Mouse (Mus musculus) lung, postnatal 10 days (tissue): Measurements from ENCODE around the gene Anks1.
A peak's percentile ranks its signal among the peaks of the same experiment; 100 is the strongest.

Experiments used
- DNase-seq: peaks from one replicate; pipeline ENCODE4 v3.0.0; 2021

Gene Anks1

DNA sequence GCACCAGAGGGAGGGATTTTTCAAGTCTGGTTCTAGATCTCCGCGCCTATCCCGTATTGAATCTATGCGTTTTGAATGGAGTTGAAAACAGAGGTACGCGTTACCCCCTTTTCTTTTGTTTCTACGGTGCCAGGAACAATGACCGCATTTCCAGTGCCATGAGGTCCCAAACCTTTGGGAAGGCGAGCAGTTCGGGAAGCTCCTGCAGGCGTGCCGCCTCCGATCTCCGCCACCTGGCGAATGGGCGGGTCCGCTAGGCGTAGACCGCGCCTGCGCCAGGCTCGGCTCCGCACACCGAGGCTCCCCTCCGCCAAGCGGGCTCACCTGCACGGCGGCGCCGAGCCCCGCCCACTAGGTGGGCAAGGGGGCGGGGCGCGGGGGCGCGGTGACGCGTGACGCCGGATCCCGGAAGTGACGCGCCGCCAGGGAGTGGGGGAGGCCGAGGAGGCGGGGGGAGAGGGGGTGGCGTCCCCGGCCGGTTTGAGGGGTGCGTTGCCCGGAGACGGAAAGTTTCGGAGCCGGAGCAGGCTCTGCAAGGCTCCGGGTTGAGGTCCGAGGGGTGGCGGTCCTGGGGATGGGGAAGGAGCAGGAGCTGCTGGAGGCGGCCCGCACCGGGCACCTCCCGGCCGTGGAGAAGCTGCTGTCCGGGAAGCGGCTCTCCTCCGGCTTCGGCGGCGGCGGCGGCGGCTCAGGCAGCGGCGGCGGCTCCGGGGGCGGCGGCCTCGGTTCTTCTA lies at the start of gene Anks1:
TSS of gene Anks1 (plus strand) at position 419 of the 734 bp plus-strand sequence.
- peak; percentile 89 for DNase-seq

DNA sequence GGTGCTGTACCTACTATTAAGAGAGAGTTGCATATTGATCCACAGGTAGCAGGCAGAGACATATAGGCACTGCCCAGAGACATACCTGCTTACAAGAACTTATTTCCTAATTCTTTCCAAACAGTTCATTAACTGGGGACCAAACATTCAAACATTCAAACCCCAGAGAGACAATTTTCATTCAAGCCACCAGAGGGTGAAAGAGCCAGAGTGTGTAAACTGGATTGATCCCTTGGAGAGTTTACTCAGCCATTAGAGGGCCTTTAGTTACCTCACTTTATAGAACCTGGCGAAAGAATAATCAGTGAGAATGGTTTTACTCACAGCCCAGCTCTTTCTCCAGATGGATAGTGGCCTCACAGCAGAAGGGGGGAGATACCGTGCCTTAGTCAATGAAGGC lies 43.6 kb upstream of the Anks1 start:
- DNase-seq = no peak

DNA sequence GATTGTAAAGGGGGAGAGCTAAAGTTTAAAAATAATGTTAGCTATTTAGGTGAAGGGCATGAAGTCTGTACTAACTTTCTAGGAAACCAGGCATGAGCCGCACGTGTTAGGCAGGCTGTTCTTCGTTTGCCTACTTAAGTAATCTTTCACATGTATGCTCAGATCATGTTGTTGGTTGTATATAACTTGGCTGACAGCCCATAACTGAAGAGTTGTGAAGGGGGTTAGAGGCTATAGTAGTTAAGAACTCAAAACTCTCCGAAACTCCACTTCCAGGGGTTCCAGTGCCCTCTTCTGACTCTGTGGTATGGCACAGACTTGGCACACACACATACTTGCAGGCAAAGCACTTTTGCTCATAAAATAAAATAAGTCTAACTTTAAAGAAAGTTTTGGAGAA lies 42.4 kb upstream of the Anks1 start:
- no peak for DNase-seq

DNA sequence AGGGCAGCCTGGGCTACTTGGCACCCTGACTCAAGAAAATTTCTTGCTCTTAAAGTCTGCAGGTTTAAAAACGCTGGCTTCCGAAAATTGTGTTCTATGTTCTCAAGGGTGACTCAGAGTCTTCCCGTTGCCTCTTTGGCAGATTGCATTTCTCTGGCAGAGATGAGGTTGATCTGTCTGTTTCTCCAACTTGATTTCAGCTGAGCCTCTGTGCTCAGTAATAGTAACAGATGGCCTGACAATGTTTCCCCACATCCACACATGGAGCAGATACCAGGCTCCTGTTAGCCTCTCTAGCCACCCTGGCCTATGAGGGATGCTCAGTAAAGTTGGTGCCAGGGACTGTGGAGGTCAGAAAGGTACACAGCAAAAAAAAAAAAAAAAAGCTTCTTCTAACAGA lies 37.3 kb upstream of the Anks1 start:
- DNase-seq = no peak

DNA sequence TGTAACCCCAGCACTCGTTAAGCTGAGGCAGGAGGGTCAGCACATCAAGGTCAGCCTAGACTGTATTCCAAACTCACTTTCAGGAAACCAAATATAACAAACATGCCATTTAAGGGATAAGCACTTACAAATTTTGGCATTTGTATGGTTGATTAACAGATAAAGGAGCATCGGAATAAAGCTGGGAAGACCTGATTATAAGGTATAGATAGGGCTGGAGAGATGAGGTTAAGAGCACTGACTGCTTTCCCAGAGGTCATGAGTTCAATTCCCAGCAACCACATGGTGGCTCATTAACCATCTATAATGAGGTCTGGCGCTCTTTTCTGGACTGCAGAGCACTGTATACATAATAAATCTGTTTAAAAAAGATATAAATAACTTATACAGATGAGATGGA lies 35.5 kb upstream of the Anks1 start:
- DNase-seq = no peak

DNA sequence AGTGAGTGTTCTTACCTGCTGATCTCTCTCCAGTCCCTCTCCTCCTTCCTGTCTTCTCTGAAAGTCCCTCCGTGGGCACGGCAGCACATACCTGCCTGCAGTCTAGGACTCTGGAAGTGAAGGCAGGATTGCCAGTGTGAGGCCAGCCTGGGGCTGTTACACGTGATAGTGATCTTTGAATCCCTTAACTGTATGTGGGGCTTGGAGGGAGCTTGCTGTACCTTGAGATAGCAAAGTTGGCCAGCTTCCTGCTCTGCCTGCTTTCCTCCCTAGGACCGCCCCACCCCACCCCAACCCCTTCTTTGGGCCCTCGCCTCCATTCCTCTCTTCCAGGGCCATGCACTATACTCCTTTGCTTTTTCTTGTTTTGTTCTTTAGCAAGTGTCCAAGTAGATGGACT lies 34.6 kb upstream of the Anks1 start:
- no peak for DNase-seq

DNA sequence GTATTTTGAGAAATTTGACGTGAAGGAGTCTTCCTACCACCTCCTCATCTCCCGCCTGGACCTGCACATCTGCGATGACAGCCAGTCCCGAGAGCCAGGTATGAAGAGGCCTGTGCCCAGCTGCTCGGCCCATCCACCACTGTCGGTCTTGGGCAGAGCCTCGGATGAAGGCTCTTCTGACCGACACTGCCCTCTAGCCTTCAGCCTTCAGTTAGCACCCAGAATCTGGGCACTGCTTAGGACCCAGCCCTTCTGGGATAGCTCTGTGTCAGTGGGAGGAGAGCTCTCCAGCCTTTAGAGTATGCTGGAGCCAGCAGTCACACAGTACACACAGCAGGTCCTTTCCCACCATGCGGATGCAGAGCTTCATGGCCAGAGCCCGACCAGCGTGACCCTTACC lies 27.6 kb upstream of the Anks1 start:
- DNase-seq = peak; percentile 54

DNA sequence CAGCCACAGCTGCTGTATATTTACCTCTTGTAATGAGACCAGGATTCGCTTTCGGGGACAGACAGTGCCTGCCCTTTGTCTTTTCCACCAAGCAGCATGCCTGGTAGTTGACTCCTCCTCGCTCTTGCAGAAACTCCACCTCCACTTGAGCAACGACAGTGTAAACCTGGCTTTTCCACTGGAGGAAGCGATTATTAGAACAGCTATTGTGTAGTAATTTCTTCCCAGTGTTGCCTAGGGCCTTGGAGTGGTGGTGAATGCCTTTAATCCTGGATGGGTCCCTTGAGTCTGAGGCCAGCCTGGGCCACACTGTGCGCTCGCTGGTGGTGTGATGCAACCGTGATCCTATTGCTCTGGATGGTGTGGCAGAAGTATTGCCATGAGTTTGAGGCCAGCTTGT lies 26.0 kb upstream of the Anks1 start:
- peak; percentile 21 for DNase-seq

DNA sequence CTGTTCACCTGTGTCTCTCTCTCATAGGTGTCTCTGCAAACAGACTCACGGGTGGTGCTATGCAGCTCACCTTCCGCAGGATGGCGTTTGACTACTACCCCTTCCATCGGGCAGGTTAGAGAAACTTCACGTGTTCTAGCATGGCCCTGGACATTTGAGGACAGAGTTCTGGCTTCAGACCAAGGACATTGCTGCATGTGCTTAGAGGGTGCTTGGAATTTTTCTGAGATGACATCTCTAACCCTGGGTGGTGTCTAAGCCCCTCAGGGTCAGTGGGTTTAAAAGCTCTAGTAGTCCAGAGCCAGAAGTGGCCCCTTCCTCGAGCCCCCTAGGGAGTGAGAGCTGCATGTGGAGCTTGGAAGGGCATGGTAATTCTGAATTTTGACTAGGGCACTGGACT lies 25.1 kb upstream of the Anks1 start:
- DNase-seq = no peak

DNA sequence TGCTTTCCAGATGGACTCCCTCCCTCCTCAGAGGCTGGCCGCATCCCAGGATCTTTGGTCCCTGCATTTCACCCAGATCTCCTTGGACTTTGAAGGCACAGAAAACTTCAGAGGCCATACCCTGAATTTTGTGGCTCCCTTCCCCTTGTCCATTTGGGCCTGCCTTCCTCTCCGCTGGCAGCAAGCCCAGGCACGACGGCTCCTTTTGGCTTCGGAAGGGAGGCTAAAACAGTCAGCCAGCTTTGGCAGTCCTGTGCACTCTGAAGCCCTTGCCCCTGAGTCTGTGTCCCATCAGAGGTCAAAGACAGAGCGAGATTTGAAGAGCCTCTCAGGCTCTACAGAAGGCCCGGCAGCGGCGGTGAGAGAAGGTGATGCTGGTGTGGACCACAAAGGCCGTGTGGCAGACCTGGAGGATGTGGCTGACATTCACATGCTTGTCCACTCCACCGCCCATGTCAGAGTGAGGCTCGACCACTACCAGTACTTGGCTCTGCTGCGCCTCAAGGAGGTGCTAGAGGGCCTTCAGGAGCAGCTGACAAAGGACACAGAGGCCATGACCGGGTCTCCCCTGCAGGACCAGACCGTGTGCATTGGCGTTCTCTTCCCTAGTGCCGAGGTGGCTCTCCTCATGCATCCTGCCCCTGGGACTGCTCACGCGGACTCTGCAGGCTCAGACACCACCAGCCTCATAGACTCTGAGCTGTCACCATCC lies 22.5 kb upstream of the Anks1 start:
- DNase-seq = peak; percentile 55

DNA sequence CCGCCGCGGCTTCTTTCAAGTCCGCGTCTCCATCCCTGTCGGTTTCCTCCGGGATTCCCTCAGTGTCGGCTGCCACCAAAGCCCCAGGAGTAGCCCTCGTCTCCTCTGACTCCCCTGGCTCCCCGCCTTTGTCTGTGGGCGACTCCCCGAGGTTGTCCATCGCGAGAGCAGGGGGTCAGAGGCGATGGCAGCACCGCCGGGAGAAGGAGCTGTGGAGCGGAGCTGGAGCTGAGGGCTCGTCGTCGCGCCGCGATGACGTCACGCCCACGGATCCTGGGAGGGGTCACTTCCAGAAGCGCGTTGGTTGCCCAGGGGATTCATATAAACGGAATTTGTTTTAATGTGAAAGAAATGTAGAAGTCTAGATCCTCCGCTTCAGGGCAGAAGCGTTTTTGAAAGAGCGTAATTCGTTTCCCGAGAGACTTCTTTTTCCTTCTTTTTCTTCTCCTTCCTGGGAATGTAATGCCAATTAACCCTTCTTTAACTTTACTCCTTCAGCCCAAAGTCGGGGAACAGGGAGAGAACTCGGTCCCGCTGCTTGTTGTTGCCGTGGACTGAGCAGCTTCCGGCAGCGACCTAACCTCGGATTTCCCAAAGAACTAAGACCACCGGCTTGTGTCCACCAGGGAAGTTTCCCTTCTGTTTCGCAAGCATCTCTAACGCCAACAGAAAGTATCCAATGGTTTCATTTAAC lies 1.4 kb upstream of the Anks1 start:
- peak; percentile 96 for DNase-seq

DNA sequence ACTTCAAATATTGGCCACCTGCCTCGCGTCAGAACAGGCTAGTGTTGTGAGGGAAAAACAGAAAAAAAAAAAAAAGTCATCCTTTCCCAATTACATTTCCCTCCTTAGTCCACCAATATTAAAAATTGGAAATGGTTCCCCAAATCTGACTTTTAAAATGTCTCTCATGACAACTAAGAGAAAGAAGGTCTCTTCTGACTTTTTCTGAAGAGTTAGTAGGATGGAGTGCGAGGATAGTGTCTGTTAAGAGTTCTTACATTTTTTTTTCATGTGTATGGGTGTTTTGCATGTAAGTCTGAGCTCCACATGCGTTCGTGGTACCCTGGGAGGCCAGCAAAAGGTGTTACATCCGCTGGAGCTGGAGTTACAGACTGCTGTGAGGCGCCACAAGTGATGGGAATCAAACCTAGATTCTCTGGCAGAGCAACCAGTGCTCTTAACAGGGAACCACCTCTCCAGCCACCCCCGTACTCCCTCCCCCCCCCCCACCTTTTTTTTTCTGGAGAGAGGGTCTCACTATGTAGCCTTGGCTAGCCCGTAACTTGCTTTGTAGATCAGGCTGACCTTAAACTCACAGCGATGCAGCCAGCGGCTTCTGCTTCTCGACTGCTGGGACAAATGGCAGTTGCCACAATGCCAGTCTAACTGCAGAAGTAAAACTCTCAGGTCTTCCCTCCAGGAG lies 759 bp upstream of the Anks1 start:
- DNase-seq = peak; percentile 21

DNA sequence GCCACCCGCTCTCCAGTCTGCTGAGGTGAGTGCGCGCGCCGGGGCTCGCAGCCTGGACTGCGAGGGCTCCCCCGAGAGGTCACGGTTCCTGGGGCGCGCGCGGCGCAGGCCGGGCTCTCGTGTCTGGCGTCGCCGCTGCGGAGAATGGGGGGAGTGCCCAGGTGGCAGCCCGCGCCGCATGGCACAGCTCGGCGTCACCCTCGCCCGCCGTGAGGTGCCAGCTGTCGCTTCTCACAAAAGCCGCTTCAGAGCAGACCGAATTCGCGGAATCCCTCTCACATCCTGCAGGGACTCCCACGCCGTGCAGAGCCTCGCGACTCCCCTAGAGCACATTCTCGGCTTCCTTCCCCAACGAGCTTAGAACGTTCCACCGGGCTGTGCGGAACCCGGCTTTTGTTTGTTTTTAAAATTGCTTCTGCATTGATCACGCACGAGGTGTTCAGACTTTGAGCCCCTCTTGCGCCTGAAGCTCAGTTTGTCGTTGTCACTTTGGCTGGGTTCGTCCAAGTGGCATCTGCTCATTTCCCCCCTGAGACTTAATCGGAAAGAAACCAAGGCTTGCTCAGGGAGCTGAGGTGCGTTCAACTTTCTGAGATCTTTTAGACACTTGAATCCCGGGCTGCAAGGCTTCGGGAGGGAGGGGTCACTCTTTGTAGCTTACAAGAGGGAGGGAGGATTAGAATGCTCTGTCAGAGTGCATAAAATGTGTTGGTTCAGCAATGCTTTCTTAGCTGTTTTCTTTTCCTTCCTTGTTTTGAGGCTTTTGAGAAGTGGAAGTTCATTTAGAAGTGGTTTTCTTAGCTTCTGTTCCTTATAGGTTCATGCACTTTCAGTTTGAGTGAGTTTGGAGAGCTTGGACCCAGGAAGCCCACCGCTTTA lies 755 bp downstream of the Anks1 start, which contains the start of gene Taf11:
TSS of gene Taf11 (minus strand) at position 223 of the 879 bp plus-strand sequence.
- DNase-seq = peak; percentile 62

DNA sequence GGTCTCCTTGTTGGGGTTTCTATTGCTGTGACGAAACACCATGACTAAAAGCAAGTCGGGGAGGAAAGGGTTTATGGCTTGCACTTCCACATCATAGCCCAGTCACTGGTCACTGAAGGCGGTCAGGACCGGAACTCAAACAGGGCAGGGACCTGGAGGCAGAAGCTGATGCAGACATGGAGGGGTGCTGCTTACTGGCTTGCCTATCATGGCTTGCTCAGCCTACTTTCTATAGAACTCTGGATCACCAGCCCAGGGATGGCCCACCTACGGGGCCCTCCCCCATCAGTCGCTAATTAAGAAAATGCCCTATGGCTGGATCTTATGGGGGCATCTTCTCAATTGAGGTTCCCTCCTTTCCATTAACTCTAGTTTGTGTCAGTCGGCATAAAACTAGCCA lies 2.3 kb downstream of the Anks1 start:
- DNase-seq = no peak

DNA sequence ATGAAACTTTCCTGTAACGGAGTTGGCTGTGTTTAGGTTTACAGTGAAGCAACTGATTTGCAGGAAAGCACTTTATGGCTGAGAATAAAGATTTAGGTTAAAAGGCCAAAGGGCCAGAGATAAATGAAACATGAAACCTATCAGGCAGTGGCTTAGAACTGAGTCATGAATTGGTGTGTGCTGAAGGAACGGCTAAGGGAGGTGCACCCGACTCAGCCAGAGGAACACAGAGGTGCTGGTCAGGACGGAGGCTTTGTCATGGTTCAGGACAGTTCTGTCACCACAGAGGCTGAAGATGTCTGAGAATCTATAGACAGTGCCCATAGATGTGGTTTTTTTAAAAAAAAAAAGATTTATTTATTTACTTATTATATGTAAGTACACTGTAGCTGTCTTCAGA lies 5.6 kb downstream of the Anks1 start:
- no peak for DNase-seq

DNA sequence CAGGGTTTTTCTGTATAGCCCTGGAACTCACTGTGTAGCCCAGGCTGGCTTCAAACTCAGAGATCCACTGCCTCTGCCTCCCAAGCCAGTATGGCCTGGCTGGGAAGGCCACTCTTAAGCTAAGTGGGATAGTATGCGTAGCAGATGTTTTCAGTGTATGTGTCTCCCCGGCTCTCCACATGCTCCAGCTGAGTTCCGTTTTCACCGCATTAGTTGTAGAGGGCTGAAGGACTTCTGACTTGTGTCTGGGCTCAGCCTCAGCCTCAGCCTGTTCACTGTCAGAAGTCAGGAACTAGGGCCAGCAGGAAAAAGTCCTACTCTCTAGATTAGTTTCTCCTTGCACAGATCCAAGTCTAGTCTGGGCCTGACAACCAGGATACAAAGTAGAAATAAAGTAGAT lies 7.3 kb downstream of the Anks1 start:
- DNase-seq = peak; percentile 64

DNA sequence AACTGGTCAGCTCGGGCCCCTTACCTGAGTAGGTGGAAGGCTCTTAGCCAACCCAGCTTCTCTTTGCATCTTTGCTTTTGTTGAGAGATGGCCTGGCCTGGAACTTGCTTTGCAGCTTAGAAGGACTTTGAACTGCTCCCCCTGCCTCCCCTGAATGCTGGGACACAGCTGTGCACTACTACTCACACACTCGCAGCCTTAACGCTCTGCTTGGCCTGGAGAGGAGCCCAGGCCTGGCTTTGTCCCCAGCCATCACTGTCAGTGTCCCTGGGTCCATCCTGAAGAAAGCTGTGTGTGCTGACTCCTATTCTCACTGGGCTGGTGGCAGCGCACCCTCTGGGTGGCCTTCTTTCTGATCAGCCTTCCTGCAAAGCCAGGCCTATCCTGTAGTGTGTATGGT lies 11.6 kb downstream of the Anks1 start:
- DNase-seq = peak; percentile 75

DNA sequence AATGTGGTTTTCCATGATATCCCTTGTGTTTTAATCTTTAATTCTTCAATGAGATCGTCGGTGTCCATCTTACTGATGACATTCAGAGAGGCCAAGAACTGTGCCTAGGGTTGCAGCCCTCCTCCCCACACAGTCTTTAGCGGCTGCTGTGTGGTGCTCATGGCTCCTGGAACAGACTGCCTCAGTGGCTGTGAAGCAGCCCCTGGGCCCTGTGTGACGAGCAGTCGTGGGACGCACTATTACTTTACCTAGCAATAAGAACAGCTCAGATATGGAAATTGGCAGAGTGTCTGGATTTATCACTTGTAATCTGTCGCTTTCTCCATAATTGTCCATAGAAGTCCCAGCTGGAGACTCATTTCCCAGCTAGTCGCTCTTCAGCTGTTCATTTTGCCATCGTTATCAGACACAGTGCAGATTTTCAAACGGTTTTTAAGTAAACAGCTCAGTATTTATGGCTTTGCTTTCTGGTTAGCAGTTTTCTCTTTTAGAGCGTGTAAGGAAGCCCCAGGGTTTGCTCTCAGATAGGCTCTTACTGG lies 13.1 kb downstream of the Anks1 start:
- no peak for DNase-seq

DNA sequence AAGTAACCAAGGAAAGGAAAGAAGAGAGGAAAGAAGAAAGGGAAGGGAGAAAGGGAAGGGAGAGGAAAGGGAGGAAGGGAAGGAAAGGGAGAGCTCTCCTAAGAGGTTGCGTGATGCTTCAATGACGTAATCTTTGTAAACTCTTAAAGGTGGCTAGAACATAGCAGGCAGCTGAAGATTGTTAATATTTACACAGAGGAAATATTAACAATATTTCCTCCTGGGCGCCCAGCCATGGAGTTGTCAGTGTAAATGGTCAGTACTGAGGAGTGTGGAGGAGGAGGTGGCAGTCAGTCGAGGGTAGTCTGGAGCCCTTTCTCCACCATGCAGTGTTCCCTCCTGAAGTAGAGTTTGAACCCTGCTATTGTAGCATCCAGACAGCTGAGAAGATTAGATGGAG lies 15.9 kb downstream of the Anks1 start:
- DNase-seq = peak; percentile 93

DNA sequence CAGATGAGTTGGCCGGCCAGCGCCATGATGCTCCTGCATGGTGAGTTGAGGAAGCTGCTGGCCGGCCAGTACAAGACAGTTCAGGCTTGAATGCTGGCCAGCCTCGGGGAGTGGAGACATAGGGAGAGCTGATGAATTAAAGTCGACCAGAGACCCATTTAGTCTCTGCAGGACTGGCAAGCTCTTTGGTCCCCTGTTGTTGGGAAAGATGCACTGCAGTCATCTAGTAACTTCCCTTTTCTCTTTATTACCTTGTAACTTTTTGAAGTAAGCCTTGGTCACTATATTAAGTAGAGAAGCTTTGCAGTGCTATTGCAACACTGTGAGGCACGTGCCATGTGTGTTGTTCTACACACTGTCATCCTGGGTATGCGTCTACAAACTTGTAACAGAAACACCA lies 16.4 kb downstream of the Anks1 start:
- peak; percentile 77 for DNase-seq

DNA sequence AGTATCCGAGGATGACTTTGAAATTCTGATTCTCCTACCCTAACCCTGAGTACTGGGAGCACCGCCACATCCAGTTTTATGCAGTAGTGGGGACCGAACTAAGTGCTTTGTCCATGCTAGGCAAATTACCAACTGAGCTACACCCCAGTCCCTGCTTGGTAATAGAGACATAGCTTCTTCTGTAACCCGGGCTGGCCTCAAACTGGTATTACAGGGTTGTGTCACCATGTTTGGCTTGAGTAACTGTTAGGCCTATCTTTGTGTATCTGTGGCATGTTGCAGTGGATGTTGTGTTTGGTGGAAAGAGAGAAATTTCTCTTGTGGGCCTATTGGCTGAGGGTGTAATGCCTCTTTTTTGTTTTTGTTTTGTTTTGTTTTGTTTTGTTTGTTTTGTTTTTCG lies 21.2 kb downstream of the Anks1 start:
- no peak for DNase-seq

DNA sequence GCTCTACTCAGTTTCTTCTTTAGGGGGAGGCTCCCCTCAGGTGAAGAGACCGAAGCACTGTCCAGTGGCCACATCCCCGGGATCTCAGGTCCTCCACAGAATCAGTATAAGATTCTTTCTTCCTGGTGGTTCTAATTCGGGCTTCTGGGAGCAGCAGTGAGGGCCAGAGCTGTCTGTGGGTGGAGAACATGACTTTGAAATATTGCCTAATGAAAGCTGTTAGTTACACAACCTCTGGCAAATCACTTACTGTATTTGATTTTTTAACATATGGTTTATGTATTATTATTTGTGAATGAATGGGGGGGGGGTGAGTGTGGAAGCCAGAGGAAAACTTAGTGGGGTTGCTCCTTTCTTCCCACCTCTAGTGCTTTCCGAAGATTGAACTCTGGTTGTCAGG lies 22.7 kb downstream of the Anks1 start:
- DNase-seq = no peak
